Mouse (Mus musculus) lung, postnatal 36 days (tissue): ENCODE data around the gene Pros1.
A peak's percentile ranks its signal among the peaks of the same experiment; 100 is the strongest.

ENCODE experiments used
- DNase-seq: peaks from one replicate; pipeline ENCODE4 v3.0.0; 2022; ENCODE audit warnings: mixed read lengths

The Pros1 gene

GRCm38 (mm10) chr16:62854191-62855068 lies at the start of gene Pros1:
Gene Pros1, plus strand, starts transcription at chr16:62854307.
- peak; percentile 67 for DNase-seq

GRCm38 (mm10) chr16:62804621-62805020 lies 49.5 kb upstream of the Pros1 start:
- no peak for DNase-seq

- peak; percentile 29 for DNase-seq
These were observed 46.7 kb upstream of the Pros1 start for GRCm38 (mm10) chr16:62807249-62807979.

- no peak for DNase-seq
These were observed 43.3 kb upstream of the Pros1 start for GRCm38 (mm10) chr16:62810855-62811254.

GRCm38 (mm10) chr16:62813790-62814189 lies 40.3 kb upstream of the Pros1 start:
- no peak for DNase-seq

GRCm38 (mm10) chr16:62814491-62814890 lies 39.6 kb upstream of the Pros1 start, which contains the start of gene Stx19:
Gene Stx19, plus strand, starts transcription at chr16:62814676.
- peak; percentile 85 for DNase-seq

GRCm38 (mm10) chr16:62822472-62822871 lies 31.6 kb upstream of the Pros1 start:
- no peak for DNase-seq

GRCm38 (mm10) chr16:62826156-62827001 lies 27.7 kb upstream of the Pros1 start:
- peak; percentile 58 for DNase-seq

GRCm38 (mm10) chr16:62832027-62832426 lies 22.1 kb upstream of the Pros1 start:
- no peak for DNase-seq

GRCm38 (mm10) chr16:62832481-62832880 lies 21.6 kb upstream of the Pros1 start:
- DNase-seq: peak; percentile 76

- DNase-seq: no peak
These were observed 19.9 kb upstream of the Pros1 start for GRCm38 (mm10) chr16:62834016-62834735.

GRCm38 (mm10) chr16:62845341-62845740 lies 8.8 kb upstream of the Pros1 start:
- DNase-seq: no peak

GRCm38 (mm10) chr16:62846498-62847312 lies 7.4 kb upstream of the Pros1 start, which contains the start of gene Arl13b:
Gene Arl13b, minus strand, starts transcription at chr16:62847040.
- DNase-seq: peak; percentile 98

GRCm38 (mm10) chr16:62852464-62853252 lies 1.4 kb upstream of the Pros1 start:
- no peak for DNase-seq

- no peak for DNase-seq
These were observed 438 bp upstream of the Pros1 start for GRCm38 (mm10) chr16:62853611-62854126.

GRCm38 (mm10) chr16:62855385-62855784 lies 1.3 kb downstream of the Pros1 start:
- DNase-seq: peak; percentile 8

- no peak for DNase-seq
These were observed 2.2 kb downstream of the Pros1 start for GRCm38 (mm10) chr16:62856273-62856672.

GRCm38 (mm10) chr16:62857498-62857897 lies 3.4 kb downstream of the Pros1 start:
- DNase-seq: no peak

- DNase-seq: peak; percentile 63
These were observed 3.9 kb downstream of the Pros1 start for GRCm38 (mm10) chr16:62858018-62858417.

GRCm38 (mm10) chr16:62860140-62860539 lies 6.0 kb downstream of the Pros1 start:
- DNase-seq: no peak
